Mouse (Mus musculus) lung, postnatal 0 days (tissue): ENCODE results near the gene Odf3b. TPM values are rescaled to one million over a fixed set of nuclear protein-coding genes. Genes with fewer than 3 reads are reported as not detected.
A peak's percentile ranks its signal among the peaks of the same experiment; 100 is the strongest.

ENCODE experiments used
- ATAC-seq: fragments of 200-750 bp; cut with Nextera tagmentation; 2 replicates; pipeline ENCODE4 v1.8.0; 2017; ENCODE audit warnings: moderate library complexity
- DNase-seq: peaks from one replicate; pipeline ENCODE4 v3.0.0-alpha.2; 2016; ENCODE audit warnings: low spot score
- H3K27ac ChIP-seq: fragments of 300-500 bp; sonication (generic); 2 replicates; pipeline ENCODE4 v1.5.1; 2014; ENCODE audit warnings: antibody characterized with exemption, mild to moderate bottlenecking, low read length, mixed read lengths
- H3K27me3 ChIP-seq: fragments of 300-500 bp; sonication (generic); replicated peaks from 2 replicates; pipeline ENCODE4 v1.6.1; 2014; ENCODE audit warnings: low read length, mixed read lengths; ENCODE audit not compliant: insufficient read depth
- H3K36me3 ChIP-seq: fragments of 300-500 bp; sonication (generic); 2 replicates; pipeline ENCODE4 v1.6.1; 2014; ENCODE audit warnings: low read length, mixed read lengths; ENCODE audit not compliant: insufficient read depth
- H3K4me1 ChIP-seq: fragments of 300-500 bp; sonication (generic); 2 replicates; pipeline ENCODE4 v1.6.1; 2014; ENCODE audit warnings: antibody characterized with exemption, low read depth, low read length, mixed read lengths; ENCODE audit not compliant: insufficient read depth
- H3K4me2 ChIP-seq: fragments of 300-500 bp; sonication (generic); replicated peaks from 2 replicates; pipeline ENCODE4 v1.6.1; 2014; ENCODE audit warnings: low read depth, mild to moderate bottlenecking, low read length, moderate library complexity, mixed read lengths
- H3K4me3 ChIP-seq: fragments of 300-500 bp; sonication (generic); 2 replicates; pipeline ENCODE4 v1.5.1; 2014; ENCODE audit warnings: low read depth, low read length
- H3K9ac ChIP-seq: fragments of 300-500 bp; sonication (generic); replicated peaks from 2 replicates; pipeline ENCODE4 v1.6.1; 2014; ENCODE audit warnings: low read depth, mild to moderate bottlenecking
- H3K9me3 ChIP-seq: fragments of 300-500 bp; sonication (generic); 2 replicates; pipeline ENCODE4 v1.6.1; 2016; ENCODE audit warnings: low read length, mixed read lengths
- CTCF ChIP-seq: IDR thresholded peaks from 2 replicates; pipeline ENCODE4 v1.5.1; 2016; ENCODE audit warnings: antibody characterized with exemption, mild to moderate bottlenecking
- EP300 ChIP-seq: IDR thresholded peaks from 2 replicates; pipeline ENCODE4 v1.6.1; 2016; ENCODE audit warnings: antibody characterized with exemption, mild to moderate bottlenecking, control low read depth
- WGBS: fragments of 180-500 bp; shearing (Covaris S2); extraction: QIAGEN DNeasy Blood & Tissue Kit; methylation state at CpG from one replicate; pipeline ENCODE4 v1.1.7; 2014; 5-methylcytosine and 5-hydroxymethylcytosine counted together
- polyA plus RNA-seq: library from polyadenylated mRNA; unstranded; fragments of >200 nt; fragmentation: Nextera tagmentation; extraction: Ambion mirVana; gene quantifications from 2 replicates; pipeline ENCODE4 v1.2.1, GENCODE M21; 2015

Gene Odf3b
- polyA plus RNA-seq, 1 experiment from 2014 or later = 34.9 TPM

DNA sequence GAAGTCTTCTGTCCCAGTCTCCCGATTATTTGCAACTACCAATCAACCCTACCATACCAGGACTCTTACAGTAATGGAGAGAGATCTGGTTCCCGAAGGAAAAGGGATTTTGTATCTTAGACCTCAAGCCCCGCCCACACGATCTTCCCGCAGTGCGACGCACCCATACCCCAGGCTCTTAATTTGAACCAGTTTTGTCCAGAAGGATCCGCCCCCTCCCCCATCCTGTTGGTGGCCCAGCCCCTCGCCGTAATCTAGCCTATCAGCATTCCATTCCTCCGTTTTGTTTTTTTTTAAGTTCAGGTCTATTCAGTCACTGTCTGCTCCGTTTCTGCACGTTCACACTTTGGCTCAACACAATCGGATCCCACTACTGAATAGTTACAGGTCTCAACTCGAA is 22.7 kb downstream of the Odf3b start:
- peak overlapping the region; percentile 72 for H3K9ac ChIP-seq
- H3K27ac ChIP-seq = peak overlapping the region; percentile 92
- no peaks in the 10 kb centered on the region for H3K27me3 ChIP-seq
- TF ChIP-seq CTCF (no peak), EP300 (no peak; the same call in 1 of the 2 replicates)
- under 1% methylated on average over 15 of the region's 15 CpGs for WGBS
- H3K4me2 ChIP-seq = peak overlapping the region; percentile 79
- ATAC-seq = peak; percentile 75
- peaks cover 5% of the 10 kb centered on the region; the same call in 1 of the 2 replicates for H3K4me1 ChIP-seq
- H3K4me3 ChIP-seq = peak overlapping the region; percentile 84
- peaks cover 17% of the 10 kb centered on the region; the same call in 1 of the 2 replicates for H3K36me3 ChIP-seq
- peak; percentile 97 for DNase-seq
- no peaks in the 10 kb centered on the region for H3K9me3 ChIP-seq

DNA sequence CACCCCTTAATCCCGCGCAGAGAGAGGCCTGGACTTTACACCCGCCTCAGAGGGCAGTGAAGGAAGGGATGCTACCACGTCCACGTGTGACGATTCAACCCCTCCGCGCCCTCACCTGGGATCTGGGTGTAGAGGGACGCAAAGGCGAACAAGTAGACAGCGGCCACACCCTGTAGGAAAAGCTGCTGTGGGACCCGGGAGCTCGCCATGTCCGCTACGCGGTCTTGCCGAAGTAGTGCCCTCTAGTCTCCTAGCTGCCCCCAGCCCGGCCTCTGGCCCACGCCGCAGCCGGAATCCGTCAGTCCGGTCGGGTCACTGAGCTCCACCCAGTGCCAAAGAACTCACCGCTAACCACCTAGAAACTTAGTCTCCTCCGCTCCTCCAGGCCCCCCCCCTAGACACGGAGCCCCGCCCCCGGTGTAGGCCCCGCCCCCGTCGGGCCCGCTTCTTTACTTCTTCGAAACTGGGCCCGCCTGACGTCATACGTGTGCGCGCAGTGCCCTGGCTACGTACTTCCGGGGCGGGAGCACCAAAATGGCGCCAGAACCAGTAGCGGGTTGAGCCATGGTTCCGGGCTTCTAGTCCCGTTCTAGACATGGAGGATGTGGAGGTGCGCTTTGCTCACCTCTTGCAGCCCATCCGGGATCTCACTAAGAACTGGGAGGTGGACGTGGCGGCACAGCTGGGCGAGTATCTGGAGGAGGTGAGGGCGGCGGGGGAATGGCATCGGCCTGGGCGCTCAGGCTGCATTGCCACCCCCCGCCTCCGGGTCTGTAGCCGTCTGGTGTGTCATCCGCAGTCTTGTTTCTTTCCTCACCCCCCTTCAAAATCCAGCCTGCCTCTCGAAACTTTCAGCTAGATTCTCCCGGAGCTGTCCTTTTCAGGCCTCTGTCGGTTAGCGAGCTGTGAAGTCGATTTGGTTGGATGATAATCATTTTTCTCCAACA is 23.6 kb downstream of the Odf3b start, which contains the start of the genes Lmf2 and Ncaph2:
Gene Lmf2, minus strand, starts transcription at position 419 of the 947 bp plus-strand sequence.
Gene Ncaph2, plus strand, starts transcription at position 479 of the 947 bp plus-strand sequence.
- H3K4me2 ChIP-seq = peak within 1 kb of the TSS; percentile 79
- peak within 1 kb of the TSS; percentile 72 for H3K9ac ChIP-seq
- H3K27me3 ChIP-seq = no peaks in the 10 kb centered on the region
- H3K4me1 ChIP-seq = peaks cover 5% of the 10 kb centered on the region; the same call in 1 of the 2 replicates
- TF ChIP-seq EP300 (no peak), CTCF (0 out of 2 replicates have a peak, but pooled peaks have one; percentile 2)
- H3K4me3 ChIP-seq = peak within 1 kb of the TSS; percentile 84
- peak; percentile 97 for DNase-seq
- peak; percentile 95 for ATAC-seq
- no peaks in the 10 kb centered on the region for H3K9me3 ChIP-seq
- peak within 1 kb of the TSS; percentile 92 for H3K27ac ChIP-seq
- peaks cover 16% of the 10 kb centered on the region; the same call in 1 of the 2 replicates for H3K36me3 ChIP-seq
- under 1% methylated on average over 62 of the region's 64 CpGs for WGBS

DNA sequence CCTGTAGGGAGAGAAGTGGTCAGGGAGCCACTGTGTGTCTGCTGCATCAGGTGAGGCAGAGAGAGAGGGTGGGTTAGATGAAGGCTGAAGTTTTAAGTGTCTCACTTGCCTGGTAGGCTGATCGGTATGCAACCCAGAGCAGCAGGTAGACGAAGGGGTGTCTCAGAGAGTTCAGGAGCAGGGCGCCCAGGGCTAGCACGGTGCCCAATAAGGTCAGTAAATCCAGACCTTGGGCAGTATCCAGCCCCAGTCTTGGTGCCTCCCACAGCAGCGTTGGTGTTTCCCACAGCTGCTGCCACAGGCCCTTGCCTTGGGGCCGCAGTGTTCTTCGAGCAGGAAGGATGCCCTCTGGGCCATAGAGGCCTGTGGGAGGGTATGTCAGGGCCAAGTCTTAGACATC is 24.6 kb downstream of the Odf3b start:
- TF ChIP-seq CTCF = no peak
- TF ChIP-seq EP300 = no peak
- H3K36me3 ChIP-seq = peaks cover 16% of the 10 kb centered on the region
- peaks cover 5% of the 10 kb centered on the region; the same call in 1 of the 2 replicates for H3K4me1 ChIP-seq
- no peak for DNase-seq
- ATAC-seq = no peak
- H3K27ac ChIP-seq = peak overlapping the region; percentile 78; the same call in 1 of the 2 replicates
- WGBS = 73% methylated on average over 7 of the region's 7 CpGs
- no peaks in the 10 kb centered on the region for H3K27me3 ChIP-seq
- H3K4me2 ChIP-seq = peak overlapping the region; percentile 71
- no peaks in the 10 kb centered on the region for H3K9me3 ChIP-seq
- peak overlapping the region; percentile 84; the same call in 1 of the 2 replicates for H3K4me3 ChIP-seq
- peak overlapping the region; percentile 72 for H3K9ac ChIP-seq

DNA sequence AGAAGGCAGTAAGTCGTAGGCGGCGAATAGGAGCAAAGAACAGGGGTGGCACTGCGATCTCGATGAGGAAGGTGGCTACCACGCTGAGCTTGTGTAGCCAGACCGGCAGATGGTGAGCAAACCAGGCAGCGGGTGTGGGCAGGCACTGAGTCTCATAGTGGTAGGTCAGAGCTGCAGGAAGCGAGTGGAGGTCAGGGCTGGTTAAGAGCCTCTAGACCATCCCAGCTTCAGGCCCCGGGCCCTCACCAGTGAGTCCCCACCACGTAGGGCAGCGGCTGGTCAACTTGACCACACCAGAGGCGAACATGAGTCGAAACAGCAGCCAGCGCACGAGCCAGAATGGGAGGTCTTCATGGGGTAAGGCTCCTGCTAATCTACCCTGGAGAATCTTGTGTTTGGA is 25.2 kb downstream of the Odf3b start:
- no peak overlapping the region; the same call in 1 of the 2 replicates for H3K9ac ChIP-seq
- H3K4me2 ChIP-seq = no peak overlapping the region
- H3K27me3 ChIP-seq = no peaks in the 10 kb centered on the region
- DNase-seq (no peak), ATAC-seq (no peak)
- H3K4me3 ChIP-seq = no peak overlapping the region
- 92% methylated on average over 16 of the region's 16 CpGs for WGBS
- no peaks in the 10 kb centered on the region for H3K9me3 ChIP-seq
- no peak for TF ChIP-seq EP300
- TF ChIP-seq CTCF = no peak
- H3K36me3 ChIP-seq = peaks cover 16% of the 10 kb centered on the region
- peaks cover 5% of the 10 kb centered on the region; the same call in 1 of the 2 replicates for H3K4me1 ChIP-seq
- H3K27ac ChIP-seq = no peak overlapping the region

DNA sequence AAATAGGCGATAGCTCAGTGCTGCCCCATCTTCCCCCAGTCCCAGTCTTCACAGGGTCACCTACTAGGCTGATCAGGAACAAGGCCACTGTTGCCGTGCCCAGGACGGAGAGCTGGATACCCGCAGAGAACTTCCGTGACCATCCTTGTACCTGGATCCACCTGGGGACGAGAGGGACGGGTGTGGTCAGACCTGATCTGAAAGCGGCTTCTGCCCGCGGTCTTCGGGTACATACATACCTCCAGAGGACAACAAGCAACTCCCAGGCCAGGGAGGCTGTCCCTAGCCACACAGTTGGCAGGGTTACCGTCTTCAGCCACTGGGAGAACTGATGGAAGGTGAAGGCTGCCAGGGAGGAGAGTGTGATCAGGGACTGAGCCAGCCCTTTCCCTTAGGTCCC is 26.3 kb downstream of the Odf3b start:
- Histone ChIP-seq H3K36me3 (peaks cover 16% of the 10 kb centered on the region), H3K9ac (no peak overlapping the region), H3K27ac (no peak overlapping the region), H3K4me1 (peaks cover 5% of the 10 kb centered on the region; the same call in 1 of the 2 replicates), H3K4me3 (no peak overlapping the region), H3K4me2 (no peak overlapping the region), H3K9me3 (no peaks in the 10 kb centered on the region), H3K27me3 (no peaks in the 10 kb centered on the region)
- no peak for DNase-seq
- WGBS = 96% methylated on average over 12 of the region's 12 CpGs
- no peak for ATAC-seq
- TF ChIP-seq EP300 (no peak), CTCF (no peak)

DNA sequence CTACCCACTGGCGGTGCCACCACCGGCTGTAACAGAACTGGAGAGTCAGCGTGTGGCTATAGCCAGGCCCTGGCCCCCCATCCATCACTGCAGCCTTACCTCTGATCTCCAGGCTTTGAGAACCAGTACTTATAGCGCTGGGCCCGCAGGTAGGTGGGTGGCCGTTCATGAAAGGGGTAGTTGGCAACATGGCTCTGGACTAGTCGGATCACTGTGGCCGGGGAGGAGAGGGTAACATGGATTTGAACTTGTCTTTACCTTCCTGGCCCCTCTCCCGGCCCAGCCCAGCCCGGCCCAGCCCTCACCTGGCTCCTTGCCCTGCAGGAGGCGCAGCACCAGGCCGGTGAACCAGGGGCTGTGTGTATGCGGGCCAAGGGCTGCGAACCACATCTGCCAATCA is 27.0 kb downstream of the Odf3b start:
- H3K4me3 ChIP-seq = no peak overlapping the region
- no peaks in the 10 kb centered on the region for H3K9me3 ChIP-seq
- ATAC-seq = no peak
- no peak overlapping the region for H3K4me2 ChIP-seq
- H3K4me1 ChIP-seq = peaks cover 2% of the 10 kb centered on the region; the same call in 1 of the 2 replicates
- DNase-seq = no peak
- TF ChIP-seq EP300 (no peak), CTCF (no peak)
- H3K27me3 ChIP-seq = no peaks in the 10 kb centered on the region
- peaks cover 16% of the 10 kb centered on the region for H3K36me3 ChIP-seq
- WGBS = 92% methylated on average over 14 of the region's 14 CpGs
- no peak overlapping the region for H3K27ac ChIP-seq
- no peak overlapping the region for H3K9ac ChIP-seq
